20 mouse cellular contexts compared by ENCODE assay signal in genomic region chr9:46851753-46852152, GRCm38 (mm10).
DNase-seq lines count a peak whose midpoint lies in the region; TF ChIP-seq lines count a peak whose summit lies in the region.
"Had no signal": no experiment of that assay in that cellular context is flagged by ENCODE, and none has a peak within 500 bp of the region (broad histone marks: within the 10 kb centered on the region; RNA-seq: fewer than 3 reads in every experiment).

No protein-coding gene starts in this region.

- no peak for TF ChIP-seq POLR2A in testis, adult 2 months (IDR thresholded peaks at IDR 0.05; ENCODE audit: control insufficient read depth, low read depth, low read length)

- peak overlapping the region; percentile 67 for H3K4me3 ChIP-seq in testis, adult 2 months (ENCODE audit: control insufficient read depth, low read depth, low read length)
- H3K4me3 ChIP-seq: embryonic facial prominence, embryonic 13.5 days; embryonic facial prominence, embryonic 15.5 days; erythroblast, embryonic 14.5 days; forebrain, embryonic 10.5 days; forebrain, embryonic 12.5 days had no signal

- H3K4me1 ChIP-seq in testis, adult 2 months (ENCODE audit: control insufficient read depth, insufficient read depth, low read length): peaks cover 6% of the 10 kb centered on the region
- H3K4me1 ChIP-seq: embryonic facial prominence, embryonic 13.5 days; embryonic facial prominence, embryonic 15.5 days; forebrain, embryonic 12.5 days had no signal

- DNase-seq in heart, adult 11 months: peak; percentile 54
- no peak for DNase-seq in heart, adult 18-20 months
- no peak for DNase-seq in testis, postnatal 10 days (ENCODE audit: low spot score)
- peak; percentile 52 for DNase-seq in testis, postnatal 14 days (ENCODE audit: low spot score)
- no peak for DNase-seq in cerebellum, postnatal 4 days (ENCODE audit: low spot score in 2 of 2)
- DNase-seq: adrenal gland, adult 8-10 months; adrenal gland, postnatal 14 days; adrenal gland, postnatal 36 days; cerebellum, adult 11-12 months; cerebellum, adult 2 months; cerebellum, adult 9-10 months; cerebellum, postnatal 10 days; cerebellum, postnatal 25 days; embryo, embryonic 11 days had no signal

- TF ChIP-seq CTCF in testis, adult 2 months (IDR thresholded peaks at IDR 0.05; ENCODE audit: control insufficient read depth, insufficient read depth, insufficient replicate concordance, low read depth, low read length): no peak

- H3K27me3 ChIP-seq in testis, adult 2 months (ENCODE audit: control insufficient read depth, insufficient read depth, low read length): no peaks in the 10 kb centered on the region
- H3K27me3 ChIP-seq: embryonic facial prominence, embryonic 13.5 days; embryonic facial prominence, embryonic 15.5 days had no signal

- H3K27ac ChIP-seq in testis, adult 2 months (ENCODE audit: control insufficient read depth, insufficient read depth, low read depth, low read length): no peak overlapping the region
- H3K27ac ChIP-seq: embryonic facial prominence, embryonic 13.5 days; embryonic facial prominence, embryonic 15.5 days; forebrain, embryonic 10.5 days; forebrain, embryonic 12.5 days had no signal

- no peaks in the 10 kb centered on the region for H3K36me3 ChIP-seq in testis, adult 2 months (ENCODE audit: control insufficient read depth, insufficient read depth, low read length)
- H3K36me3 ChIP-seq: embryonic facial prominence, embryonic 13.5 days; embryonic facial prominence, embryonic 15.5 days; forebrain, embryonic 10.5 days; forebrain, embryonic 12.5 days had no signal

Comparison
In these comparisons a context has a peak if more than half of its experiments do, and no peak if none do; other contexts are left out.
1. DNase-seq: peak in heart, adult 11 months (single experiment) and testis, postnatal 14 days (single experiment); none in heart, adult 18-20 months (0 of 2), testis, postnatal 10 days (single experiment) and cerebellum, postnatal 4 days (0 of 2).